Mouse (Mus musculus) heart, embryonic 11.5 days (tissue): ENCODE measurements around the gene Gucy2g. TPM values are rescaled to one million over a fixed set of nuclear protein-coding genes. Genes with fewer than 3 reads are reported as not detected.

Experiments used
- ATAC-seq: fragments of 200-750 bp; cut with Nextera tagmentation; replicated peaks from 2 replicates; pipeline ENCODE4 v1.8.0; 2017; ENCODE audit warnings: moderate library complexity; ENCODE audit not compliant: insufficient number of reproducible peaks, low FRiP score, low TSS enrichment
- H3K27ac ChIP-seq: fragments of 300-500 bp; sonication (generic); 2 replicates; pipeline ENCODE4 v1.5.1; 2014; ENCODE audit warnings: mild to moderate bottlenecking, low read depth, low read length
- H3K27me3 ChIP-seq: fragments of 300-500 bp; sonication (generic); 2 replicates; pipeline ENCODE4 v1.6.1; 2014; ENCODE audit warnings: mild to moderate bottlenecking, low read length, mixed read lengths; ENCODE audit not compliant: control insufficient read depth, insufficient read depth
- H3K36me3 ChIP-seq: fragments of 300-500 bp; sonication (generic); 2 replicates; pipeline ENCODE4 v1.6.1; 2014; ENCODE audit warnings: mild to moderate bottlenecking, low read length, moderate library complexity, mixed read lengths; ENCODE audit not compliant: control insufficient read depth, insufficient read depth
- H3K4me1 ChIP-seq: fragments of 300-500 bp; sonication (generic); 2 replicates; pipeline ENCODE4 v1.6.1; 2014; ENCODE audit warnings: low read length; ENCODE audit not compliant: control insufficient read depth, insufficient read depth
- H3K4me2 ChIP-seq: fragments of 300-500 bp; sonication (generic); 2 replicates; pipeline ENCODE4 v1.6.1; 2014; ENCODE audit warnings: mild to moderate bottlenecking, moderate library complexity
- H3K4me3 ChIP-seq: fragments of 300-500 bp; sonication (generic); 2 replicates; pipeline ENCODE4 v1.5.1; 2014; ENCODE audit warnings: low read depth, low read length
- H3K9ac ChIP-seq: fragments of 300-500 bp; sonication (generic); 2 replicates; pipeline ENCODE4 v1.6.1; 2014; ENCODE audit warnings: mild to moderate bottlenecking, low read depth, low read length, moderate library complexity
- H3K9me3 ChIP-seq: fragments of 300-500 bp; sonication (generic); replicated peaks from 2 replicates; pipeline ENCODE4 v1.6.1; 2016; ENCODE audit warnings: low read length; ENCODE audit not compliant: control insufficient read depth
- WGBS: fragments of 180-500 bp; shearing (Covaris S2); extraction: QIAGEN DNeasy Blood & Tissue Kit; methylation state at CpG from one replicate; pipeline ENCODE4 v1.1.7; 2014; ENCODE audit not compliant: insufficient replicate concordance; 5-methylcytosine and 5-hydroxymethylcytosine counted together
- polyA plus RNA-seq: library from polyadenylated mRNA; unstranded; fragments of >200 nt; fragmentation: Nextera tagmentation; extraction: Ambion mirVana; gene quantifications from 2 replicates; pipeline ENCODE4 v1.2.1, GENCODE M21; 2014

The Gucy2g gene
- polyA plus RNA-seq, 1 experiment from 2014 or later = not detected

- no peak overlapping the region for H3K9ac ChIP-seq
- no peak overlapping the region for H3K4me3 ChIP-seq
- no peak for ATAC-seq
- H3K4me2 ChIP-seq = no peak overlapping the region
- H3K27me3 ChIP-seq = no peaks in the 10 kb centered on the region
- no peaks in the 10 kb centered on the region for H3K9me3 ChIP-seq
- no peak overlapping the region for H3K27ac ChIP-seq
- H3K4me1 ChIP-seq = 0 out of 2 replicates have a peak, but pooled peaks cover 2% of the 10 kb centered on the region
- WGBS = 59% methylated on average over 3 of the region's 3 CpGs
- no peaks in the 10 kb centered on the region for H3K36me3 ChIP-seq
Measured at GRCm38 (mm10) chr19:55268150-55268549, 27.1 kb upstream of the Gucy2g start.

GRCm38 (mm10) chr19:55266786-55267185 lies 25.8 kb upstream of the Gucy2g start:
- 0 out of 2 replicates have a peak, but pooled peaks cover 2% of the 10 kb centered on the region for H3K4me1 ChIP-seq
- no peaks in the 10 kb centered on the region for H3K27me3 ChIP-seq
- H3K4me3 ChIP-seq = no peak overlapping the region
- 83% methylated on average over 3 of the region's 3 CpGs for WGBS
- H3K4me2 ChIP-seq = no peak overlapping the region
- H3K9ac ChIP-seq = no peak overlapping the region
- no peak for ATAC-seq
- H3K27ac ChIP-seq = no peak overlapping the region
- H3K9me3 ChIP-seq = no peaks in the 10 kb centered on the region
- no peaks in the 10 kb centered on the region for H3K36me3 ChIP-seq

GRCm38 (mm10) chr19:55265269-55265668 lies 24.2 kb upstream of the Gucy2g start:
- no peak overlapping the region for H3K27ac ChIP-seq
- H3K4me1 ChIP-seq = peaks cover 2% of the 10 kb centered on the region; the same call in 1 of the 2 replicates
- ATAC-seq = no peak
- H3K4me3 ChIP-seq = no peak overlapping the region
- no peak overlapping the region for H3K4me2 ChIP-seq
- H3K36me3 ChIP-seq = no peaks in the 10 kb centered on the region
- WGBS = 62% methylated on average over 3 of the region's 3 CpGs
- H3K9me3 ChIP-seq = no peaks in the 10 kb centered on the region
- no peak overlapping the region for H3K9ac ChIP-seq
- no peaks in the 10 kb centered on the region for H3K27me3 ChIP-seq

- no peak overlapping the region for H3K27ac ChIP-seq
- H3K36me3 ChIP-seq = no peaks in the 10 kb centered on the region
- H3K9me3 ChIP-seq = no peaks in the 10 kb centered on the region
- no peak overlapping the region for H3K9ac ChIP-seq
- 66% methylated on average over 12 of the region's 12 CpGs for WGBS
- H3K4me3 ChIP-seq = no peak overlapping the region
- H3K4me2 ChIP-seq = no peak overlapping the region
- H3K4me1 ChIP-seq = no peaks in the 10 kb centered on the region; the same call in 1 of the 2 replicates
- no peak for ATAC-seq
- H3K27me3 ChIP-seq = no peaks in the 10 kb centered on the region
Measured at GRCm38 (mm10) chr19:55260389-55261184, 19.6 kb upstream of the Gucy2g start.

GRCm38 (mm10) chr19:55258514-55258913 lies 17.5 kb upstream of the Gucy2g start:
- no peak for ATAC-seq
- no peaks in the 10 kb centered on the region for H3K27me3 ChIP-seq
- no peak overlapping the region for H3K27ac ChIP-seq
- H3K9me3 ChIP-seq = no peaks in the 10 kb centered on the region
- 76% methylated on average over 5 of the region's 5 CpGs for WGBS
- no peak overlapping the region for H3K9ac ChIP-seq
- no peak overlapping the region for H3K4me2 ChIP-seq
- no peak overlapping the region for H3K4me3 ChIP-seq
- peaks cover 2% of the 10 kb centered on the region; the same call in 1 of the 2 replicates for H3K4me1 ChIP-seq
- no peaks in the 10 kb centered on the region for H3K36me3 ChIP-seq

GRCm38 (mm10) chr19:55257656-55258375 lies 16.8 kb upstream of the Gucy2g start:
- peaks cover 2% of the 10 kb centered on the region; the same call in 1 of the 2 replicates for H3K4me1 ChIP-seq
- H3K27me3 ChIP-seq = no peaks in the 10 kb centered on the region
- H3K36me3 ChIP-seq = no peaks in the 10 kb centered on the region
- no peak overlapping the region for H3K4me2 ChIP-seq
- H3K27ac ChIP-seq = no peak overlapping the region
- H3K9ac ChIP-seq = no peak overlapping the region
- no peak for ATAC-seq
- 48% methylated on average over 5 of the region's 5 CpGs for WGBS
- H3K9me3 ChIP-seq = no peaks in the 10 kb centered on the region
- no peak overlapping the region for H3K4me3 ChIP-seq

GRCm38 (mm10) chr19:55256156-55256555 lies 15.1 kb upstream of the Gucy2g start:
- ATAC-seq = no peak
- H3K27ac ChIP-seq = no peak overlapping the region
- no peak overlapping the region for H3K4me2 ChIP-seq
- no peak overlapping the region for H3K9ac ChIP-seq
- H3K4me1 ChIP-seq = peaks cover 2% of the 10 kb centered on the region; the same call in 1 of the 2 replicates
- 83% methylated on average over 9 of the region's 9 CpGs for WGBS
- no peak overlapping the region for H3K4me3 ChIP-seq
- H3K36me3 ChIP-seq = no peaks in the 10 kb centered on the region
- no peaks in the 10 kb centered on the region for H3K9me3 ChIP-seq
- H3K27me3 ChIP-seq = no peaks in the 10 kb centered on the region

GRCm38 (mm10) chr19:55254513-55255016 lies 13.5 kb upstream of the Gucy2g start:
- Histone ChIP-seq H3K27me3 (no peaks in the 10 kb centered on the region), H3K27ac (peak overlapping the region; percentile 79), H3K9ac (peak overlapping the region; percentile 88), H3K9me3 (no peaks in the 10 kb centered on the region), H3K4me3 (peak overlapping the region; percentile 80), H3K36me3 (no peaks in the 10 kb centered on the region), H3K4me1 (peaks cover 2% of the 10 kb centered on the region; the same call in 1 of the 2 replicates), H3K4me2 (peak overlapping the region; percentile 82)
- ATAC-seq = no peak; the same call in 1 of the 2 replicates
- 16% methylated on average over 5 of the region's 5 CpGs for WGBS
